Mouse (Mus musculus): ENCODE data around the gene Bap1. TPM values are rescaled to one million over a fixed set of nuclear protein-coding genes. Genes with fewer than 3 reads are reported as not detected.
A peak's percentile ranks its signal among the peaks of the same experiment; 100 is the strongest.

Bap1 gene
- 10 to 100 TPM; 47.3 to 47.5 TPM for total RNA-seq (2021)
- long read RNA-seq, experiment 1, transcript Bap1-201 (17 exons, 3,460 nt): major isoform, 84 of 106 reads
- long read RNA-seq, experiment 1, partial matches to known transcripts: 6 of 106 reads
- long read RNA-seq, experiment 1, other reads (novel, unspliced or antisense): 16 of 106 reads
- long read RNA-seq, experiment 2, transcript Bap1-201 (17 exons, 3,460 nt): major isoform, 74 of 98 reads
- long read RNA-seq, experiment 2, partial matches to known transcripts: 8 of 98 reads
- long read RNA-seq, experiment 2, other reads (novel, unspliced or antisense): 16 of 98 reads

GRCm38 (mm10) chr14:31251084-31251604 is at the start of gene Bap1, which contains the start of gene Phf7:
TSS of gene Bap1 (plus strand) at chr14:31251450.
TSS of gene Phf7 (minus strand) at chr14:31251317.
- intact Hi-C loops (cut with DNase I): loop anchor here (5.0 kb wide), 1 partner anchor 34 kb away; the partner anchor contains the start of genes Nisch and Sema3g
- peak; percentile 97 to 99 for DNase-seq

GRCm38 (mm10) chr14:31204844-31205243 is 46.4 kb upstream of the Bap1 start:
- DNase-seq: no peak
- intact Hi-C loops (cut with DNase I): loop anchor here (5.0 kb wide), 1 partner anchor 132 kb away; the partner anchor contains the start of gene Capn7

- intact Hi-C loops (cut with DNase I): loop anchor here (5.0 kb wide), 1 partner anchor 132 kb away; the partner anchor contains the start of gene Capn7
- DNase-seq: no peak
These were observed 46.0 kb upstream of the Bap1 start for GRCm38 (mm10) chr14:31205244-31205561.

GRCm38 (mm10) chr14:31205562-31206467 is 45.4 kb upstream of the Bap1 start:
- intact Hi-C loops (cut with DNase I): loop anchor here (5.0 kb wide), 1 partner anchor 131 kb away; the partner anchor contains the start of gene Capn7
- peak; percentile 69 to 70 for DNase-seq

- intact Hi-C loops (cut with DNase I): loop anchor here (5.0 kb wide), 1 partner anchor 131 kb away; the partner anchor contains the start of gene Capn7
- DNase-seq: peak; percentile 97 to 98
These were observed 44.7 kb upstream of the Bap1 start for GRCm38 (mm10) chr14:31206472-31206981.

- no peak for DNase-seq
- intact Hi-C loops (cut with DNase I): loop anchor here (5.0 kb wide), 1 partner anchor 130 kb away; the partner anchor contains the start of gene Capn7
These were observed 44.0 kb upstream of the Bap1 start for GRCm38 (mm10) chr14:31207070-31207830.

GRCm38 (mm10) chr14:31208084-31208483 is 43.2 kb upstream of the Bap1 start, which contains the start of gene Tnnc1:
TSS of gene Tnnc1 (plus strand) at chr14:31208312.
- DNase-seq: peak; percentile 57 to 71
- intact Hi-C loops (cut with DNase I): loop anchor here (5.0 kb wide), 1 partner anchor 129 kb away; the partner anchor contains the start of gene Capn7

GRCm38 (mm10) chr14:31209133-31209557 is 42.1 kb upstream of the Bap1 start:
- DNase-seq: peak; percentile 56 to 67
- intact Hi-C loops (cut with DNase I): loop anchor here (5.0 kb wide), 1 partner anchor 128 kb away; the partner anchor contains the start of gene Capn7

- intact Hi-C loops (cut with DNase I): no loop called here
- DNase-seq: no peak
These were observed 39.4 kb upstream of the Bap1 start for GRCm38 (mm10) chr14:31211854-31212253.

- intact Hi-C loops (cut with DNase I): no loop called here
- no peak for DNase-seq
These were observed 38.8 kb upstream of the Bap1 start for GRCm38 (mm10) chr14:31212499-31212898.

GRCm38 (mm10) chr14:31213868-31214267 is 37.4 kb upstream of the Bap1 start:
- intact Hi-C loops (cut with DNase I): no loop called here
- no peak for DNase-seq

GRCm38 (mm10) chr14:31214684-31215083 is 36.6 kb upstream of the Bap1 start:
- DNase-seq: no peak
- intact Hi-C loops (cut with DNase I): loop anchor here (1.0 to 5.0 kb wide), 2 partner anchors 19 to 38 kb away; partner anchors contain the start of genes Bap1 and Phf7

GRCm38 (mm10) chr14:31215157-31216002 is 35.9 kb upstream of the Bap1 start:
- peak; percentile 67 to 83 for DNase-seq
- intact Hi-C loops (cut with DNase I): loop anchor here (1.0 to 5.0 kb wide), 2 partner anchors 18 to 37 kb away; partner anchors contain the start of genes Bap1 and Phf7

GRCm38 (mm10) chr14:31216846-31217245 is 34.4 kb upstream of the Bap1 start, which contains the start of gene Nisch:
TSS of gene Nisch (minus strand) at chr14:31216946.
- intact Hi-C loops (cut with DNase I): loop anchor here (5.0 kb wide), 1 partner anchor 35 kb away; the partner anchor contains the start of genes Bap1 and Phf7
- no peak for DNase-seq

- DNase-seq: peak; percentile 68 to 71
- intact Hi-C loops (cut with DNase I): loop anchor here (5.0 kb wide), 1 partner anchor 35 kb away; the partner anchor contains the start of genes Bap1 and Phf7
These were observed 33.6 kb upstream of the Bap1 start, which contains the start of gene Sema3g for GRCm38 (mm10) chr14:31217666-31218065. TSS of gene Sema3g (plus strand) at chr14:31217860.

GRCm38 (mm10) chr14:31226978-31227377 is 24.3 kb upstream of the Bap1 start:
- intact Hi-C loops (cut with DNase I): no loop called here
- DNase-seq: peak; percentile 57 to 67

- DNase-seq: peak in 1 of 2 experiments; percentile 15
- intact Hi-C loops (cut with DNase I): no loop called here
These were observed 23.0 kb upstream of the Bap1 start for GRCm38 (mm10) chr14:31228234-31228633.

- intact Hi-C loops (cut with DNase I): no loop called here
- DNase-seq: no peak
These were observed 20.8 kb upstream of the Bap1 start for GRCm38 (mm10) chr14:31230442-31230841.
